Mouse (Mus musculus) left cerebral cortex, postnatal 4 days (tissue): ENCODE measurements around the gene Il9r. TPM values are rescaled to one million over a fixed set of nuclear protein-coding genes. Genes with fewer than 3 reads are reported as not detected.
"Not testable (repeated sequence)": the region's sequence is repeated elsewhere in the genome, so short reads cannot be mapped to it uniquely, and the experiment has no call there.

ENCODE experiments used
- DNase-seq: peaks from one replicate; pipeline ENCODE4 v3.0.0-alpha.2; 2022
- intact Hi-C: fragments of 180-260 bp; cut with DNase I; formaldehyde crosslinking; loops from one replicate; pipeline ENCODE4 v1.15.1; 2025
- total RNA-seq, 2 experiments: library from RNA; stranded (reverse); gene quantifications; 2 replicates each; pipeline ENCODE4 v1.2.3; 2021

The Il9r gene
- total RNA-seq, 2 experiments from 2014 or later = not detected

DNA sequence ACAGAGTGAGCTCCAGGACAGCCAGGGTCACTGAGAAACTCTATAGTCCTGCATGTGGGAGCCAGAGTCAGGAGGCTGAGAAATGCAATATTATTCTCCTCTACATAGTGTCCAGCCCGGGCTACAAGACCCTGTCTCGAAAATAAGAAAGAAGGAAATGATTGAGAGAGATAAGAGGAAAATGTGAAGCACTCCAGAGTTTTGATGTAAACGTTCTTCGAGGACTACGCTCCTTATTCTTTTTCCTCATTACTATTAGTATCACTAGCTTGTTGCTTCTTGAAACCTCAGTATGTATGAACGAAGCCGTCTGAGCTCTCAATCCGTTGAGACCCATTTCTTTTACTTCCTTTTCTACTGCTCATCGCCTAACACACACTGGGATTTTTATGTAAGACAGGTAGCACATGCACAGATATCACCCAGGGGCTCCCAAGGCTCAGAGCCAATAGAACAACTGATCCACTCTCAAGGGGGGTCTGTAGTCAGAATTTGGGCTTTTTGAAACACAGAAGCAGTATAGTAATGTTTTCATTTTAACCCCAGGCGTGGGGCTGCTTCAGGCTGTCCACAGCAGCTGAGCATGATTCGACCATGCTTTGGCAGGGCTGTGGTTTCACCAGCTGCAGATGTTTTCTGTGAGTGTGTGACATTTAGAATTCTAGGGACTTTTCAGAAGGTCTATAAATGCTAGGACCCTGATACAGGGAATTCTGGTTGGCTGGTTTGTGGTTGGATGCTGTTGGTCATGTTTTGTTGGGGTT, 2.0 kb upstream of the Il9r start:
- no peak for DNase-seq
- intact Hi-C loops = no loop called here

- intact Hi-C loops, DNase-seq: not testable (repeated sequence)
Measured at GRCm38 (mm10) chr11:32200992-32201391, 913 bp upstream of the Il9r start.

GRCm38 (mm10) chr11:32199230-32199629, 849 bp downstream of the Il9r start:
- no peak for DNase-seq
- intact Hi-C loops = no loop called here

DNA sequence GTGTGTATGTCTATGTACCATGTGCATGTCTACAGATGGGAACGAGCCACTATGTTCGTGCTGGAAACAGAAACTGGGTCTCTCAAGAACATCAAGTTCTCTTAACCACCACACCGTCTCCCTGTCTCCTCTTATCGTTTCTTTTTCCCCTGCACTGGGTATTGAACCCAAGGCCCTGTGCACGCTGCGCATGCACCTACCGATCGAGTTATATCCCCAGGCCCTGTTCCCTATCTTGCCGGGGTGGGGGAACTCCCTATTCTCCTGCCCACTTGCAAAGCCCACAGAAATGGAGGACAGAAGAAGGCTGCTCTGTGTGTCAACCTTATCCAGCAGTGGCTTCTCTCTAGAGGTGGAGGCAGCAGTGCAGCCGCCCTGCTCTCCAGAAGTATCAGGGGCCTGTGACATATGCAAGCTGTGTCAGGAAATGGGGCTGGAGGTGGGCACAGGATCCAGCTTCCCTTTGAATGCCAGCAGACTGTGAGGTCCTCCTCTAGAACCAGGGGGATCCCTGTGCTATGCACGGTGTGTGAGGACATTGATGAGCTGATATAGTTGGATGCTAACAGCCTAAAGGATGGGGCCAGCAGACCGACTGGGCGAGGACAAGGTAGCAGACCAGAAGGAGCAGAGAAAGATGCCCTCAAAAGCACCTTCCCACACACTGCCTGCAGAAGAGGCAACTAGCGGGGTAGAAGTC, 1.7 kb downstream of the Il9r start:
- intact Hi-C loops = no loop called here
- DNase-seq = no peak

DNA sequence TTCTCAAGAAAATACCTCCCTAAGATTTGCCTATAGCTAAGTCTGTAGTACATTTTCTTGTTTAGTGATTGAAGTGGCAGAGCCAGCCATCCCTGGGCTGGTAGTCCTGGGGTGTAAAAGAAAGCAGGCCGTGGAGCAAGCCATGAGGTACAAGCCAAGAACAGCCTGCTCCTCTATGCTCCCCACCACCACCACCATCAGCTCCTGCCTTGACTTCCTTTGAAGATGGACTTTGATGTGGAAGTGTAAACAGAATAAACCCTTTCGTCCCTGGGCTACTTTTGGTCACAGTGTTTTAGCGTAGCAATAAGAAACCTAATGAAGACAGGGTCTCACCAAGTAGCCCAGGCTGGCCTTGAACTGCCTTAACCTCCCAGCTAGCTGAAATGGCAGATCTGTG, 2.3 kb downstream of the Il9r start:
- intact Hi-C loops = no loop called here
- DNase-seq = no peak

GRCm38 (mm10) chr11:32196727-32197126, 3.4 kb downstream of the Il9r start:
- DNase-seq = no peak
- intact Hi-C loops = no loop called here

- no peak for DNase-seq
- intact Hi-C loops = no loop called here
Measured at GRCm38 (mm10) chr11:32195867-32196540, 4.1 kb downstream of the Il9r start.

GRCm38 (mm10) chr11:32194626-32195025, 5.5 kb downstream of the Il9r start:
- intact Hi-C loops = no loop called here
- DNase-seq = no peak

DNA sequence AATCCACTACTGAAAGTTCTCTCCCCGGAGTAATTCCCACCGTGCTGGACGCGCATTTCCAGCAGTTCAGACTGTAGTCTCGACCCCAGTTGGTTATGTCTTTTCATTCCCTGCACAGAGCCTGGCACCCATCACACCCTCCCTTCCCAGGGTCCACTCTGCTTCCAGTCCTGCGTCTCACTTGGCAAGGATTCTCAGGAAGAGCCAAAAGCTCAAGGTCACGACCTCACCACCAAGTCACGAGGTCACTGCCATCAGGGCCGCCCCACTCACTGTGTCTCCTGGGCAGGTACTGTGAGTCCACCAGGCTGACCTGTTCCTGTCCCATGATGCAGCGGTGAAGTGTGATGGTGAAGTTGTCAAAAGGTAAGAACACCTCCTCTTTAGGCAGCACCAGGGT, 6.0 kb downstream of the Il9r start:
- intact Hi-C loops = no loop called here
- DNase-seq = no peak

- DNase-seq = no peak
- intact Hi-C loops = no loop called here
Measured at GRCm38 (mm10) chr11:32193156-32193555, 6.9 kb downstream of the Il9r start.

DNA sequence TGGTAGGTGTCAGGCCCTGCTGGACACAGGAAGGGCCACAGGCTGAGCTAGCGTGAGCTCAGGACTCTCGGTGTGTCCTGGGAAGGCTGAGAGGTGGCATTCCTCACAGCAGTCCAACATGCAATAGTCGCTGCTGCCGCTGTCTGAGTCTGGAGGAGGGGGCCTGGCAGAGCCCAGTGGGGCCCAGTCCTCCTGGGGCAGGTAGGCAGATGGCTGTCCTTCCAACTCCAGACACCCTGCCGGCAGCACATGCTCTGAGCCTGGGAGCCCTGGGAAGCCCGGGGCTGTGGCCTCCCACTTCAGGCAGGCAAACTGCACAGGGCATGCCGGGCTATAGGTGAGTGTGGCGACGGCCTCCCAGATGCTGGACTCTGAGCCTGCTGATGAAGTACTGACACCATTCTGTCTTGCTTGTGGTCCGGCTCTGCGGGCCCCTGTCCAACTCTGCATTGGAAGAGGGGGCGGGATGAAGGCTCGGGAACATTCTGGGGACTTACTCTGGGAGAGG, 9.4 kb downstream of the Il9r start:
- no peak for DNase-seq
- intact Hi-C loops = no loop called here

DNA sequence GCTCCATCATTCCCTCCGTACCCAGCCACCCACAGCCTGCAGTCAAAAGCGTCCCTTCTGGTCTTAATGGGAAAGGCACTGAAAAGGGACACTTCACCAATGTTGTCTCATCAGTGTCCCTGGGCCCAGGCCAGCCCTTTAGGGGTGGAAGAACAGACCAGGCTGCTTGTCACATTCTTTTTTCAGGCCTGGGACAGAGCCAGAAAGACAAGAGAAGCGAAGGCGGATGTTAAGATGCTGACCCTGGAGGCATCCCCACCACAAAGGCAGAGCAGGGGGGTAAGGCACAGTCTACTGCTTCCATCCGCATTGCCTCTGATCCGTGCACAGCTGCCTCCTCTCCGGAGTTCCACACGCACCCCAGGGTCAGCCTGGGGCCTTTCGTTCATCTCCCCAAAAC, 10.0 kb downstream of the Il9r start:
- intact Hi-C loops = no loop called here
- peak; percentile 37 for DNase-seq

- DNase-seq = no peak
- intact Hi-C loops = no loop called here
Measured at GRCm38 (mm10) chr11:32189434-32189833, 10.6 kb downstream of the Il9r start.

- no peak for DNase-seq
- intact Hi-C loops = no loop called here
Measured at GRCm38 (mm10) chr11:32188881-32189280, 11.2 kb downstream of the Il9r start.

DNA sequence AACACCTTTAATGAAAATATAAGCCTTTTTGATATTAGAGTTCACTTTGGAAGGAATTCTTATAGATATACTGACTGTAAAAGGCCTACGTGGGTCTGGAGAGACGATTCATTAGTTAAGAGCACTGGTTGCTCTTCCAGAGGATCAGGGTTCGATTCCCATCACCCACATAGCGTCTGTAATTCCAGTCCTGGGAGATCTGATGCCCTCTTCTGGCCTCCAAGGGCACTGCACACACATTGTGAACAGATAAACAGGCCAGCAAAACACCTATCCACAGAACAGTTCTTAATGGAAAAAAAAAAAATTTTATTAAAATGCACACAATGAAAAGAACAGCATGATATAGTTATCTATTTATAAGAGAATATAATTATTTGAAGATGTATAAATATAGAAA, 12.8 kb downstream of the Il9r start:
- no peak for DNase-seq
- intact Hi-C loops = no loop called here

GRCm38 (mm10) chr11:32186031-32186430, 14.0 kb downstream of the Il9r start:
- intact Hi-C loops = no loop called here
- no peak for DNase-seq

DNA sequence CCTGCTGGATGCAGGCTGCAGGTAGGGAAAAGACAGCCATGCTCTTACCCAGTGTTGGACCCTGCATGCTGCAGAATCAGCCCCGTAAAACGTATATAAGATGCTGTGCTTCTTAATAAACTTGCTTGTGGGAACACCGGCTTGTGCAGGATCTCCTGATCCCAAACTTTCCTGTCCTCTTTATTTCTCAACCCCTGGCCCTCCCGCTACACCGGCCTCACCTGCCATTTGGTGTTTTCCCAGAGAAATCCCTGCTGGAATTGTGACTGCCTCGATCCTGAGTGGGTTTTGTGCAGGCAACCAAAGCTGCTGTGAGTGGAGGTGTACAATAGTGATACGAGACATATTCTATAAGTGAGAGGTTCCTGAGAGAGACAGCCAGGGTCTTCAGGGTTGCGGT, 15.6 kb downstream of the Il9r start:
- DNase-seq = no peak
- intact Hi-C loops = loop anchor here (5.0 kb wide), 1 partner anchor 53 kb away; no protein-coding TSS in a partner anchor

DNA sequence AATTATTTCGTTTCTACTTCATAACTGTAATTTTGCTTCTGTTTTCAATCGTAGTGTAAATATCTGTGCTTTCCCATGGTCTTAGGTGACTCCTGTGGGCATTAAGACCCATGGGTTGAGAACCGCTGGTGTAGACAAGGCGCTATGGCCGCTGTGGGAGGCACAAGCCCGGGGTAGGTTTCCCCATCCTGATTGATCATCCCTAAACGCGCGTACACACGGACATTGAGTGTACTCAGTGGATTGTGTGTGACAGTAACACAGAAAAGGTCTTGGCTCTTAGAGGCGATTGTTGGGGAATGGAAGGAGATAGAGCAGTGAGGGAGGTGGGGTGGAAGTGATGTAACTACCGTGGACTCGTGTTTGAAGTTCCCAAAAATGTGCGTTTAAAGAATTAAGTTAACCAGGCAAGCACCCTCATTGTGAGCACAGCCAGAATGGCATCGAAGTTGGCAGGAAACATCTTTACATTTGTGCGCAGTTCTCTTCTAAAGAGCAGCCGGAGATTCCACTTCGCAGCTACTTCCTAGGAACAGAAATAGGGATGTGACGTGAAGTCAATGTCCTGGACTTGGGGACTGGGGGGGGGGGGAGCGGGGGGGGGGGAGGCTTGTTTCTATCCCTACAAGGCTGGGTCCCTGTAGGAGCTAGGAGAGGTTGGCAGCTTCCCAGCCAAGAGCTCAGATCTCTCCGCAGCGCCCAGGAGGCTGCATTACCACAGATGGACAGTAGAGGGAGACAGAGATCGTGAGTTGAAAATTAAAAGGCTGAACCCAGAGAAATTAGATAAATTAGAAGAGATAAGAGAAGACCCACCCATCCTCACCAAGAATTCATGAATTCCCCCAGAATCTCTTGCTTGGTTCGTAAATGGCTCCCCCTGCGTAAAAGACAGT, 17.9 kb downstream of the Il9r start:
- DNase-seq = peak; percentile 92
- intact Hi-C loops = loop anchor here (5.0 kb wide), 1 partner anchor 55 kb away; no protein-coding TSS in a partner anchor

DNA sequence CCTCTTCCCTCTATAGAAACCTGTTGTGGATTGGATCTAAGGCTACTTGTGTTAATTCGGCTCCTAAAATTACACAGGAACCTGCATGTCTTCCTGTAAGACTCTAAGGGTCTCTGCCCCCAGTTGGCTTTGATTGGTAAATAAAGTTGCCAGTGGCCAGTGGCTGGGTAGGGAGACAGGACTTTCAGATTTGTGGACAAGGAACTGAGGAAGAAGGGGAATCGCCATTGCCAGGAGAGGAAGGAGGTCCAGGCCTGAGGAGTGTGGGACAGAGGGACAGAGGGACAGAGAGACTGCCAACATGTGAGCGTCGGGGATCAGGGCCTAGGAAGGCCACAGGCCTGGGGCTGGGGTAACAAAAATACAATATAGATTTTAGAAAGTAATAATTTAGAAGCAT, 18.8 kb downstream of the Il9r start:
- intact Hi-C loops = loop anchor here (5.0 kb wide), 1 partner anchor 56 kb away; no protein-coding TSS in a partner anchor
- DNase-seq = no peak

- no peak for DNase-seq
- intact Hi-C loops = no loop called here
Measured at GRCm38 (mm10) chr11:32178506-32178905, 21.6 kb downstream of the Il9r start.
